Mouse (Mus musculus) left cerebral cortex, postnatal 36 days (tissue): ENCODE results near the gene Itgae. TPM values are rescaled to one million over a fixed set of nuclear protein-coding genes. Genes with fewer than 3 reads are reported as not detected.

Experiments
- DNase-seq, 2 experiments: peaks; one replicate each; pipeline ENCODE4 v3.0.0; 2021 to 2022; ENCODE audit warnings: low spot score in 2 of 2, mixed read lengths in 1 of 2
- intact Hi-C: fragments of 180-260 bp; cut with DNase I; formaldehyde crosslinking; loops from one replicate; pipeline ENCODE4 v1.15.1; 2025
- total RNA-seq, 2 experiments: library from RNA; stranded (reverse); gene quantifications; 2 replicates each; pipeline ENCODE4 v1.2.3; 2021

The Itgae gene
- total RNA-seq, 2 experiments from 2014 or later: 0.14 to 0.17 TPM

- no peak for DNase-seq
- intact Hi-C loops: loop anchor here (1.0 kb wide), 1 partner anchor 21 kb away; the partner anchor contains the start of genes Ctns and Shpk
Observed at GRCm38 (mm10) chr11:73177895-73178294, 87.5 kb downstream of the Itgae start.

- intact Hi-C loops: no loop called here
Observed at GRCm38 (mm10) chr11:73185872-73186615, 95.7 kb downstream of the Itgae start.

GRCm38 (mm10) chr11:73187231-73187630, 96.8 kb downstream of the Itgae start:
- DNase-seq: no peak
- intact Hi-C loops: no loop called here

More at GRCm38 (mm10) chr11:73185872-73186615, 95.7 kb downstream of the Itgae start:
- no peak for DNase-seq

DNA sequence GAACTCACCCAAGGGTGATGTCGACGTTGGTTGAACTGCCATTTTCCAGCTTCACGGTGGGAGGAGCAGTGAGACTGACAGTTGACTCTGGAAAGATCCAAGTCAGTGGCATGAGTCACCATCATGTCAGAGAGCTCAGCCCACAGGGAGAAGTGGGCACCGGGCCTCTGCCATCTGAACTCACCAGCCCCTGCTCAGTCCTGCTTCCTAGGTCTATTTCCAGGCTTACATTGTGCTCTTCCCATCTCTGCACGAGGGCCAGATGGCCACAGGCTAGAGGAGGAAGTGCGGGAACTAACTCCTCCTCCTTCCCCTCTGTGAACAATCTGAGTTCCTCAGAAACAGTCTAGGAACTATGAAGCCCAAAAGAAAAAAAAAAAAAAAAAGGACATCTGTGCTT, 102.7 kb downstream of the Itgae start:
- intact Hi-C loops: no loop called here
- no peak for DNase-seq

GRCm38 (mm10) chr11:73194444-73194843, 104.1 kb downstream of the Itgae start:
- intact Hi-C loops: no loop called here
- DNase-seq: no peak

Other genes with a start within 250 kb of the Itgae start
- 1 to 10 TPM; 5.9 to 6.0 TPM for gene Atp2a3, start 129.4 kb upstream of the Itgae start, total RNA-seq
- gene P2rx1, start 91.5 kb upstream of the Itgae start, total RNA-seq: under 1 TPM; 0.36 to 0.62 TPM
- gene Camkk1, start 71.6 kb upstream of the Itgae start, total RNA-seq: 100 to 1,000 TPM; 102 to 106 TPM
- gene Ncbp3, start 42.8 kb upstream of the Itgae start, total RNA-seq: 10 to 100 TPM in 1 of 2 experiments, 1 to 10 TPM in 1; 7.5 to 10.6 TPM
- under 1 TPM; 0.18 to 0.25 TPM for gene Haspin, start 47.7 kb downstream of the Itgae start, total RNA-seq
- gene P2rx5, start 69.8 kb downstream of the Itgae start, total RNA-seq: under 1 TPM; 0.54 to 0.72 TPM
- gene Emc6, start 86.5 kb downstream of the Itgae start, total RNA-seq: 10 to 100 TPM; 54.4 to 58.8 TPM
- gene Tax1bp3, start 86.5 kb downstream of the Itgae start, total RNA-seq: 1 to 10 TPM; 6.9 to 9.3 TPM
- 10 to 100 TPM; 15.4 to 24.9 TPM for gene Ctns, start 108.5 kb downstream of the Itgae start, total RNA-seq
- 1 to 10 TPM; 3.1 TPM for gene Shpk, start 108.9 kb downstream of the Itgae start, total RNA-seq
- not detected for gene Trpv1, start 143.7 kb downstream of the Itgae start, total RNA-seq
- gene Trpv3, start 176.8 kb downstream of the Itgae start, total RNA-seq: under 1 TPM; 0.35 to 0.39 TPM
- 10 to 100 TPM; 12.0 to 17.3 TPM for gene Aspa, start 239.0 kb downstream of the Itgae start, total RNA-seq
- gene Gm49340, start 239.2 kb downstream of the Itgae start, total RNA-seq: not detected
- not detected for gene Spata22, start 239.2 kb downstream of the Itgae start, total RNA-seq